Mouse (Mus musculus): ENCODE measurements around the gene Nbeal2.
A peak's percentile ranks its signal among the peaks of the same experiment; 100 is the strongest.

Gene Nbeal2

DNA sequence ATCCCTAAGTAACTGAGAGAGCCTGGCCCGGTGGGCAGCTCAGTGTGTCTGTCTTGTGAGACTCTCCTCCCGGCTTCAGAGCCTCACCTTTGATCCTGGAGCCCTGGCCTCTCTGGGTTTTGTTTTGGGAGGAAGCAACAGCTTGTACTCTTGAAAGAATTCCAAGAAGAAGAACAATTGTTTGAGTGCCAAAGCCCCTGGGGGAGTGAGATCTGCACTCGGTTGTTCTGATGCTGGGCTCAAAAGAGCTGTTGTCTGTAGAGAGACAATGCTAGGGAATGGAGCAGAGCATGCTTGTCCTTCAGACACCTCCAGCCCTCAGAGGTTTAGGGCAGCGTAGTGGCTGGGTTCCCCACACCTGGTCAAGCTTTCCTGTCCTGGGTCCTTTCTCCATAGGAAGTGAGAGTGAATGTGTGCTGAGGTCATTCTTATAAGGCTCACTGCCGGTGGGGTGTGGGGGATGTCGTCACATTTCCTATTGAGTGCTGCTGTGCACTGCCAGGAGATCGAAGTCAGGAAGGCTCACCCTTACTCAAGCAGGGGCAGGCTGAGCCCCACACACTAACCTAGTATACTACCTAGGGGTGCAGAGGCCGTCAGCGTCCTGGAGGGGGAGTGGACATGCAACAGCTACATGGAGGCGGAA, 19.3 kb upstream of the Nbeal2 start:
- DNase-seq: no peak

DNA sequence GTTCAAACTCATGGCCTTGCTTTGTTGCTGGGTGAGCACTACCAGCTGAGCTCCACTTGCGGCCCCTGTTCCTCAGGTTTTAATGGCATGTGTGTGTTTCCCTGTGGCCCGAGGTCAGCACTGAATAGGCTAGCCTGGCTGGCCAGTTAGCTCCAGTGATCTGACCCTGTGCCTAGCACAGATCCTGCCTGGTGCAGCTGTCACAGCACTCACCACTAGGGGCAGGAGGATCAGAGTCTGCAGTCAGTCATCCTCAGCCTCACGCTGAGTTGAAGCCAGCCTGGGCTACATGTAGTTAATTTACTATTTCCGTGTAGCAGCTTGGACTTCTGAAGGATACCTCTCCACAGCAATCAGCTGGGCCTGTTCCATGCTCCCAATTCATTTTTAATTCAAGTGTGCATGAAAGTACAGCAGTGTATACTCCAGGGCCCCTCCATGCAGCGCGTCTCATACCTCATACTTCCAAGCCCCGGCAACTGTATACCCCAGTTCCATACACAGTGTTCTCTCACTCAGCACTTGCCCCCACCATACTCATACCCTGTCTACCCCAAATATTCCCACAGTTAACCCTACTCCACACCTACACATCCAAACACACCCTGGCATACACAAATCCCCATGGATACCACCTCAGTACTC, 18.6 kb upstream of the Nbeal2 start:
- DNase-seq: peak in 1 of 2 experiments; percentile 73

DNA sequence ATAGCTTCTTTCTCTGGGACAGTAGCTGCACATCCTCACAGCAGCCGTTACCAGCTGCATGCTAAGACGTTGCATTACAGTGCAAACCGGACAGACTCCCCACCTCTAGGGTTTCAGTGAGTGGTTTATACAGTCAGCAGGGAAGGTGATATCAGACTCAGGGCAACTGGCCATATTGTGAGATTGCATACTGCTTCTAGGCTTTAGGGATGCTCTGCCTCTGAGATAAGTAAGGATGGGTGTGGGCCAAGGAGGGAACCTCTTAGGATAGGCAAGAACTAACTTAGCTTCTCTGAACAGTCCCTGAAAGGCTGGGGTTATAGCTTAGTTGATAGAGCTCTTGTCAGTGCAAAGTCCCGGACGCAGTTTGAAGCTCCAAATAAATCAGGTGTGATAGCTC, 15.8 kb upstream of the Nbeal2 start:
- DNase-seq: no peak

DNA sequence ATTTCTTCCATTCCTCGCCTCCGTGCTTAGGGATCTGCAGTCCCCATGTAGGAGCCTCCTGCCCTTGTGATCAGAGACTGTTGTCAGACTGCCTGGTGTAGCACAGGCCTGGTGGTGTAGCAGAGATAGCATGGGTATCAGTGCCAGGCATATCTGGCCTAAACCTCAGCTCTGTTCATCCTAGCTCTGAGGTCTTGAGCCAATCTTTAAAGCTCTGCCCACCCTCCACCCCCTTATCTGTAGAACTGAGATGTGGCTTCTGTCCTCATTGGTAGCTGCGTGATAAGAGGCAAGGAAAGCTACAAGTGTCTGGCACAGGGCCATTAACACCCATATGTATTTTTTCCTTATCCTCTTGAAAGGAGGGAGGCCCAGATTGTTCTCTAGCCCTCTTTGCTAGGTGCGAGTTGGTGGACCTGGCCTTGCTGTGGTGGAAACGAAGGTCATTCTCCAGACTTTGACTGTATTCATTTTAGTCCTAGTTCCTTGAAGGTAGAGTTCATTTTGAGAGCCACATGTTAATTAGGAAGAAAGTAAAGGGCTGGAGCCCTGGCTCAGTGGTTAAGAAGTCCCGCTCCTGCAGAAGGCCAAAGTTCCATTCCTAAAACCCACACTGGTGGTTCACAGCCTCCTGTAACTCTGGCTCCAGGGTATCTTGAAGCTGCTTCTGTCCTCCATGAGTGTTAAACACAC, 14.8 kb upstream of the Nbeal2 start:
- DNase-seq: no peak

DNA sequence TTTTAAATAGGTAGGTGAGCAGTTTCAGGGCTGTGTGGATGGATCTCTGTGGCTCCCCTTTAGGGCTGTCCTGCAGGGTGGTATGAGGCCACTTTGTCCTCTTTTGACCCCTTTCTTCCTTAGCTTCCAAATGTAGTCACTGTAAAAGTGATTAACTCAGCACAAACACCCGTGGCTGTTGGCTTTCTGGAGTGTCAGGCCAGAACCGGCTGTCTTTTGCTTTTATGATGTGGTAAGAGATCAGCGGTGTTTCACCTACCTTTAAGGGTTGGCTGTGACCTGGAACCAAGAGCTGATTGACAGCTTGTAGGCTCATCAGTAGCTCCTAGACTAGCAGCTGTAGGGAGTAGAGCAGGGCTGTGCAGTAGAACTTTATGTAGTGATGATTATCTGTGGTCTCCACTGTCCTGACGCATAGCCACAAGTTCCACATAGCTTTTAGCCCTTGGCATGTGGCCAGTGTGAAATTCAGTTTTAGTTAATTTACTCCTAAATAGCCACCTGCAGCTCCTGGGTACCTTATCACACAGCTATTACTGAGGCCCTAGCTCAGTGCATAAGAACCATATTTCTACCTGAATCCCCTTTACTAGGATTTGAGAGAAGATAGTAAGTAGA, 13.4 kb upstream of the Nbeal2 start:
- no peak for DNase-seq

DNA sequence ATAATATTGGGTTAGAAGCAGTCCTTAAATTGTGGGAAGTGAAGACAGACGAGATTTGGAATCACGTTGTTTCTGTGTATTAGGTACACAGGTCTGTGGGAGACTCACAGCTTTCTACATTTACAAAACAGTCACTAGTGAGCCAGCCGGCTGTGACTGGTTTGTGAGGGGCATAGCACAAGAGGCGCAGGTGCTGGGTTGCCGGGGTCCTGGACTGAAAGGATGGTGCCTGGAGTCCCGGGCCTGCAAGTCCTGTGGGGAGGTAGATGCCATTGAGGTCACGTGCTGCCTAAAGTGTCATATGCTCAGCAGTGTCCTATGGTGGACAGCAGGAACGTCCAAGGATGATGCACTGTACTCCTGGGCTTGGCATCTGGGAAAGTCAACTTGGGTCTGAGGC, 12.4 kb upstream of the Nbeal2 start:
- DNase-seq: no peak

DNA sequence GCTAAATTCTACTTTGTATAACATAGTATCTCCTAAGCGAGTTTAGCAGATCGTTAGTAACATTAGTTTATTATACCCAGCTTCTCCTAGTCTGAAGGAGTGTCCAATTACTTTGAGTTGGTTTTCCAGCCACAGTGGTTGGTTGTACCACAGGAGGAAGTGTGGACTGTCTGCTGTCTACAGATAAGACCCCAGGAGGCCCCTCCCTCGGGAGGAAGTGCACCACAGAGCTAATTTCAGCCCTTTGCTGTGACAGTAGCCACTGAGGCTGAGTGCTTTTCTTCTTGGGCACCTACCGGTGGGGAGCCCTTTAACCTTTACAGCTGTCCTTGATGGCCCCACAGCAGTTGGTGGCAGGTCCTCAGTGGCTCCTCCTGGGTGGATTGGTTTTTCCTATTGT, 12.0 kb upstream of the Nbeal2 start:
- peak in 1 of 2 experiments; percentile 35 for DNase-seq

DNA sequence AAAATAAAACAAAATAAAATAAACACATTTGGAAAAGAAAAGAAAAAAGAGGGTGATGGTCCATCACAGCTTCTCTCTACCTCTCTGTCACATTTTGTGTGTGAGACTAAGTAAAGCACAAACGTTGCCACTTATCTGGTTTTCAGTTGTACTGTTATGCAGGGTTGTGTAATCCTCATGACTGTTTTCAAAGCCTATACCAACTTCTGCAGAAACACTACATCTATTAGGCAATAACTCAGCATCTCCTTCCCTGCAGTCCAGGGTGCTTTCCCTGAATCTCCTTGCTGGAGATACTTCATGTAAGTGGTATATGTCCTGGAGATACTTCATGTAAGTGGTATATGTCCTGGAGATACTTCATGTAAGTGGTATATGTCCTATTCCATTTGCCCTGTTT, 8.9 kb upstream of the Nbeal2 start:
- DNase-seq: no peak

DNA sequence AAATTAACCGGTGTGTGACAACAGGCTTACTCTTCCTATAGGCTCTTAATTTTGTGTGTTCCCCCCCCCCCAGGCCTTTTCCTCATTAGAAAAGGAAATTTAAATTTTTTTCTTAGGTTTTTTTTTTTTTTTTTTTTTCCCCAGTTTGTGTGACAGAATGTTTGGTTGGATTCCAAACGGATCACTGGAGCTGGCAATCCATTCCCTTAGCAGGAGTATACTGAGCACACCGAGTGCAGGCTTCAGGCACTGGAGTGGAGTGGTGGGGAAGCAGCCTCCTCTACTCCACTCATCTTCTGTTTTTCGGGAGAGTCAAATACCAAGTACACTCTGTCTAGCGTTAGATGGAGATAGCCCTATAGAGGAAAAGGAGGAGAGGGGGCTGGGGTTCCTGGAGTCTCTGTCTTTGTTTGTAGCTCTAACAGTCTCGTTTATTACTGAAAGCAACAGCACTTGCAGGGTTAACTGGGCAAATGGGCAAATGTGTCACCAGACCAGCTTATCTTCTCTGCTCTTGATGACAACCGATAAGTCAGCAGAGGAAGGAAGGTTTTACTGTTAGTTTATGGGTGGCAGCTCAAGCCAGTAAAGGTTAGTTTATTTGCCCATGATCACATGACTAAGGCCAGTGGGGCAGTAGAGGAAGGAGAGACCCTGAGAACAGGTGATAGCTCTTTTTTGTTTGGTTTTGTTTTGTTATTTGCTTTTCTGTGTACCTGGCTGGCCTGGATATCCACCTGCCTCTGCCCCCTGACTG, 7.1 kb upstream of the Nbeal2 start:
- no peak for DNase-seq

DNA sequence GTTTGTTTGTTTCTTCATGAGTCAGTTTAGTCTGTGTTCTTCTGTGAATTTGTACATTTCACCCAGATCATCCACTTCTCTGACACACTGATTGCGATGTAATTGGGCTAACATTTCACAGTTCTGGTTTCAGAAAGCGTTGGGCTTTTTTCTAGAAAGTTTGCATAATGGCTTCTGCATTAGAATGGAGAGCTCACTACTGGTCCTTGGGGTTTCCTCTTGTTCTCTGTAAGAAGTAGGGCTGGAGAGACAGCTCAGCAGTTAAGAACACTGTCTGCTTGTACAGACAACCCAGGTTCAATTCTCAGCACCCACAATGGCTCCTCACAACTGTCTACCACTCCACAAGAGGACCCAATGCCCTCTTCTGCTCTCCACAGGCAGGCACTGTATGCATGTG, 6.2 kb upstream of the Nbeal2 start:
- no peak for DNase-seq

DNA sequence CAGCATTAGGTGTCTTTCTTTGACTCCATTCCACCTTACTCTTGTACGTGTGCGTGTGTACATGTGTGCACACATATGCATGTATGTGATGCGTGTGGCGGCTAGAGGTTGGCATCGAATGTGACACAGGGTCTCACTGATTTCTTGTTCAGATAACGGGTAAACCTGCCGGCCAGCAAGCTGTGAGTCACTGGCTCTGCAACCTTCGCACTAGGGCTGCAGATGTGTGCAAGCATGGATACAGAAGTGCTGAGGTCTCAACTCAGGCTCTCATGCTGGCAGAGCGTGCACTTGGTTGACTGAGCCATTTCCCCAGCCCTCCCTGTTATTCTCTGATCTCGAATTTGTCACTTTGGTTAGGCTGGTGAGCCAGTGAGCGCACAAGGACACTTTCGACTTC, 5.6 kb upstream of the Nbeal2 start:
- DNase-seq: no peak

DNA sequence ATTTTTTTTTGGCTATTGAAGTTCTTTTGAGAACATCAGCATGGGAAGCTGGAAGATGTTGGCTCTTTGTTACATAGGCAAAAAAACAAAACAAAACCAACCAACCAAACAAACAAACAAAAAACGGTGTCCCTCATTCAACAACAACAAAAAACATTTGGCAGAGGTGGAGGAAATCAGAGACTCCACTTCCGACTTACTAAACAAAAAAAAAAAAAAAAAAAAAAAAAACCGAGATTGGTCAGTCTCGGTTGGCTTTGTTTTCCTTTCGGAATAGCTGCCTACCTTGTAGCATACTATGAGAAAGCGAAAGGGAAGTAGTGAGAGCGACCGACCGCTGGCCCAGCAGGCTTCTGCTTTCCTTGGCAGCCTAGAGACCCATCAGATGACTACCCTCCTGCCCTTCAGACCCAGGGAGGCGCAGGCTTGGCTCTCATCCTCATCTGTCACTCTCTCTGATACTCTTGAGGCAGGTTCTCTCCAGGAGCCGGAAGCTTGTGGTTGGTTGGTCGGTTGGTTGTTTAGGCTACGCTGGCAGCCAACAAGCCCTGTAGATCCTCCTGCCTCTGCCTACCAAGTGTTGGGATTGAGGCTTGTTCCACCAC, 3.6 kb upstream of the Nbeal2 start:
- peak; percentile 86 to 89 for DNase-seq

DNA sequence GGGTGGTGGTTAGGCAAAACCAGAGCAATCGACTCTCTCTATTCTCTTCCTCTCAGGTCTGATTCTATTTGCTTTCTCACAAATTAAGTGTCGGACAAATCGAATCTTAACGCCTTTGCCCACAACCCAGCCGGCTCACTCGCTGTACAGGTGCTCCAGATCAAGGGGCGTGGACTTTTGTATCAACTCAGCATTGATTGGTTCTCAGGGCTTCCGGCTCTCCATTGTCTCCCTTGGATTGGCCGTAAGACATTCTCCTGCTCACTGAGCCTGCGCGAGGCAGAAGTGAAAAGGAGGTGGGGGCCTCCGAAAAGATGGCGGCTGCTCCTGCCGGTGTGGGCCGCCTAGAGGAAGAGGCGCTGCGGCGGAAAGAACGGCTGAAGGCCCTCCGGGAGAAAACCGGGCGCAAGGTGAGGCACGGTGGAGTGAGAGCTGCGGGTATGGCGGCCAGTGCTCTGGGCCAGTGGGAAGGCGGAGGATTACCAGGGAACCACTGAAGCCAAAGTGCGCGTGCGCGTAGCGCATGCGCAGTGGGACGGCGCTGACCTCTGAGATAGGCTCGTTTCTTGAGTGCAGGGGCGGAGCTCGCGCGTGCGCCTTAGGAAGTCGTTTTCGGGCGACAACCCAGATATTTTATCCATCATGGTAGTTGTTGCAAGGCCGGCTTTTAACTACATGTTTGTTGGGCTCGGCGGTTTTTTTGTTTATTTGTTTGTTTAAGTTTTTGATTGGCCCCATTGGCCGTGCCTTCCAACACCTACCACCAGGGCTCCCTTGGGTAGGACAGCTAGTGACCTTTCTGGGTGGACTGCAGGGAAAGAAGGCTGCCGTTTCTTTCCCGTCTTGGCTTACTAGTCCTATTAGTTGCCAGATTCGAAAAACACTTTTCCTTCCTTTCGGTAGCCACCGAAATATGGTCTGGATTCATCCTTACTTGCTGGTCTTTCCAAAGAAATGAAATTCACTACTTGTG, 2.6 kb upstream of the Nbeal2 start, which contains the start of gene Ccdc12:
Gene Ccdc12 (plus strand): TSS at position 255 of the 973 bp plus-strand sequence.
- DNase-seq: peak; percentile 96 to 98

DNA sequence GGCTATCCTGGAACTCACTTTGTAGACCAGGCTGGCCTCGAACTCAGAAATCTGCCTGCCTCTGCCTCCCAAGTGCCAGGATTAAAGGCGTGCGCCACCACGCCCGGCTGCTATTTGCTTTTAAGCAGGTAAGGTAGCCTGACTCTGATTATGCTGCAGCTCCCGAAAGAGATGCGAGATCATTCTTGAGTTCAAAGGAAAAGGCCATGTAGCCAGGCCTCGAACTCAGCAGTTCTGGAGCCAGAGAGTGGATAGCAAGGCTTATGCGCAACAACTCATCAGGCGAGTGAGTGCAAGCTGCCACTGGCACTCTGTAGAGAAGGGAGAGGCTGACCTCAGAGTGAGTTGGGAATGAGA, 1.7 kb upstream of the Nbeal2 start:
- DNase-seq: no peak

DNA sequence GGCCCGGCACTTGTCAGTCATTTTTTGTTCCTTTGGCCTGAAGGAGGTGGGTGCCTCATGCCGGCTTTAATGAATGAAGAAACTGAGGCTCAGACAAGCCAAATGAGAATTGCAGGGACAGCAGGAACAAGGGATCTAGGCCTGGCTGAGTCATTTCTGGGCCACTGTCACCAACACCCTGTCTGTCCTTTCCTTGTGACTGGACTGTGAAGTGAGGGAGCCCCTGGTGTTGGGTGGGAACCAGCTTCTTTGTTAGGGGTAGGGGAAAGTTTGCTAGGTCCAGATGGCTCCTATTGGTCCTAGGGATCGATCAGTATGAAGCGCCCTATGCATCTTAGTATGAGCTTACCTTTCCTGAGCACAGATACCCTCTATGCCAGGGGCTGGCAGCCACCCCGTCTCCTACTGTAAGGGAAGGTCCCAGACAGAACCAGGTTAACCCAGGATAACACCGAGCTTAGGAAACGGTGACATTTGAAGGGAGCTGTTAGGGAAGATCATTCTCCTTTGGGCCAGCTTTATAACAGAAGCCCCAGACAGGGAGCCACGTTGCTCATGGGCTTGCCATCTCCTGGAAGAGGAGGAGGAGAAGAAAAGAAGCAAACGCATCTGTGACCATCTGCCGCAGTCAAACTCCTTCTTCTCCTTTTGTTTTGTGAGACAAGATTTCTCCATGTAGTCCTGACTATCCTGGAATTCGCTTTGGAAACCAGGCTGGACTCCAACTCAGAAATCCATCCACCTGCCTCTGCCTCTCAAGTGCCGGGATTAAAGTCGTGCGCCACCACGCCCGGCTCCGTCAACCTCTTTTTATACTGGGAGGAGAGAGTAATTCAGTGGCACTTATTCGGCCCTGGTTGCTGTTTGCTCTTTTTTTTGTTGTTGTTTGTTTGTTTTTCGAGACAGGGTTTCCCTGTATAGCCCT, 1.0 kb upstream of the Nbeal2 start:
- DNase-seq: no peak

DNA sequence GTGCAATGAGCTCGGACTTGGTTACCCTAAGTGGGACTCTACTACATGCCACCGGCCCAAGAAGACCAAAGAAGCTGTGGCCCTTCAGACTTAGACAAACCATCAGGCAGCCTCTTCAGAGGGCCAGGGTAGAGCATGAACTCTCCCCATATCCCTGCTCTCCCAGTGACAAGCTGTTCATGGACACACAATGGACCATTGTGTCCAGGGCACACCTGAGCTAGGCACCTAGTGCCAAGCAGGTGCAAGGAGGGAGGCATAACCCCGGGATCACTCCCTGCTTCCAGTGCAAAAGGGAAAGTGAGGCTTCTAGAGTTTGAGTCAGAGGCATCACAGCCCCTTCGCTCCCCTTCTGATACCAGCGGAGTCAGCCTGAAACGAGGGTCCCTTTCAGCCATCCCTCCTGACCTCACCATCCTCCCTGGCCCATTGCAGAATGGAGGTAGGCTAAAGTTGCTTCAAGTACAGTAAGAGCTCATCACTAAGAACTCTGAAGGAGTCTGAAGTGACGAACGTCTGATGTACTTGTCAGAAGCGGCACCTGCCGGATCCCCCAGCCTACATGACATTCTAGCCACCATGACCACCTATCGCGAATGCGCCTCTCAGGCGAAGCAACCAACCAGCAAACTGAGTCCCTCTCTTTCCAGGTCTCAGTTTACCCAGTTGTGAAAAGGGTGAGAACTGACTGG, 852 bp downstream of the Nbeal2 start:
- DNase-seq: no peak

DNA sequence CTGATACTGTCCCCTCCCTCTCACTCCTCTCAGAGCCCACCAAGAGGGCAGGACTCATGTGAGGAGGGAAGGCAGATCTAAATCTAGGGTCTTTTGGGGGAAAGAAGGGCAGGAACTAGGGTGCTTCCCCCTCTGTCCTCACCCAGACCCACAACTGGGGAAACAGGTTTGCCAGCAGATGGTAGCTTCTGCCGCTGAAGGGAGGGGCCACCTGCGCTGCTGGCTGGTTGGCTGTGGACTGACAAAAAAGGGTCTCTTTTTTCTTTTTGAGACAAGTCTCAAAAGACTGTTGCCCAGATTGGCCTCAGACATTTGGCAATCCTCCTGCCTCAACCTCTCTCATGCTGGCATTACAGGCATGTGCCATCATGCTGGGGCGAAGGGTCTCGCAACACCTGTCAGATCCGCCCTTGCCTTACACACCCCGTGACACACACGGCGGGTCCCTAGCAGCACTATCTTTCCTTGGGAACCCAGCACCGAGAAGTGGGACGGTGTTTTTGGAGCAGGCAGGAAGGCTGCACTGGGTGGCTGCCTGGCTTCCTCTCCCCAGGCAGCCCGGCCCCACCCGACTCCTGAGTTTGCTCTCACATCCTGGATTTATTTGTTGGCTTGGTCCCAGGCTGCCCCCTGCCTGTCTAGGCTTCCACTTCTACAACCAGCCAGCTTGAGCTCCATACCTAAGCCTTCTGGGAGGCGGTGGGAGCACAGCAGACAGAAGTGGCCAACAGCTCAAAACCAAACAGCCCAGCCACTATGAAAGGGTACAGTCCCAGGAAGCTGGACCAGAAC, 1.8 kb downstream of the Nbeal2 start:
- peak in 1 of 2 experiments; percentile 64 for DNase-seq

DNA sequence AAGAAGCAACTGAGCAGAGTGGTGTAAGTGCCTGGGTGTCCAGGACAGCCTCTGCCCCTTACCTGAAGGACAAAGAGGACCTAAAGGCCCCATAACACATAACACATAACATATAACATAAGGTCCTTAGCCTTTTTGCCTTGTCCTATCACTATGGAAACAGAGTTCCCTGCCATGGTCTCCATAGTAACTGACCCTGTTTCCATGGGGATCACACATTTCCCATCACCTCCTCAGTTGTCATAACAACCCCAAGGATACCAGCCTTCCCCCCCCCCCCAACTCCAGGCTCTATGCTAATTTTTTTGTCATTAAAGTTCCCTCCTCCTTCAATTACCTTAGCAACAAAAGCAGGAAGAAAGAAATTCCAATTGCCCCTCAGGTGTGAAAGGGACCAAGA, 4.2 kb downstream of the Nbeal2 start:
- no peak for DNase-seq

DNA sequence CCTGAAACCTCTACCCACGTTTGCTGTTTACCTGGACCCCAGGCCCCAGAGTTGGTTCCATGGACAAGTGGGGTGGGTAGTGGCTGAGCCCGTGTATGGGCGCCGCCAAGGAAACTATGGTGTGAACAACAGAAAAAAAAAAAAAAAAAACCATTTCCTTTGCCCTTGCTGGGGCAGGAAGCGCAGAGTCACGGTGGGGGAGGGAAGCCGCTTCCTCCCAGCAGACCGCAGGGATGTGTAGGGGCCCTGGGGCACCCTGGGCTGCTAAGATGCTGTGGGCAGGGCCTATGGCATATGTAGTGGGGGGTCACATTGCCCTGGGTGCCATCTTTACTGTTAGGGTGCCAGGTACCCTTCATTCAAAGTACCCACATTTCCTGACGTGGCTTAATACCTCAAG, 8.7 kb downstream of the Nbeal2 start:
- no peak for DNase-seq

Measured in kidney, adult 8-10 months (tissue).